Mouse (Mus musculus) lung, embryonic 14.5 days (tissue): ENCODE measurements around the gene 4930486L24Rik. TPM values are rescaled to one million over a fixed set of nuclear protein-coding genes. Genes with fewer than 3 reads are reported as not detected.
A peak's percentile ranks its signal among the peaks of the same experiment; 100 is the strongest.
"Not testable (repeated sequence)": the region's sequence is repeated elsewhere in the genome, so short reads cannot be mapped to it uniquely, and the experiment has no call there.

Source experiments
- ATAC-seq: fragments of 200-750 bp; cut with Nextera tagmentation; 2 replicates; pipeline ENCODE4 v1.8.0; 2017; ENCODE audit warnings: mild to moderate bottlenecking, moderate TSS enrichment, moderate library complexity; ENCODE audit not compliant: insufficient read depth
- DNase-seq: peaks from one replicate; pipeline ENCODE4 v3.0.0-alpha.2; 2015
- H3K27ac ChIP-seq: fragments of 300-500 bp; sonication (generic); 2 replicates; pipeline ENCODE4 v1.5.1; 2014; ENCODE audit warnings: low read depth, mild to moderate bottlenecking, moderate library complexity
- H3K27me3 ChIP-seq: fragments of 300-500 bp; sonication (generic); 2 replicates; pipeline ENCODE4 v1.6.1; 2014; ENCODE audit warnings: low read length, control low read depth; ENCODE audit not compliant: insufficient read depth
- H3K36me3 ChIP-seq: fragments of 300-500 bp; sonication (generic); 2 replicates; pipeline ENCODE4 v1.6.1; 2014; ENCODE audit warnings: control low read depth; ENCODE audit not compliant: insufficient read depth
- H3K4me1 ChIP-seq: fragments of 300-500 bp; sonication (generic); 2 replicates; pipeline ENCODE4 v1.6.1; 2014; ENCODE audit warnings: antibody characterized with exemption, control low read depth; ENCODE audit not compliant: insufficient read depth
- H3K4me2 ChIP-seq: fragments of 300-500 bp; sonication (generic); 2 replicates; pipeline ENCODE4 v1.6.1; 2014; ENCODE audit warnings: mild to moderate bottlenecking
- H3K4me3 ChIP-seq: fragments of 300-500 bp; sonication (generic); 2 replicates; pipeline ENCODE4 v1.5.1; 2014; ENCODE audit warnings: low read depth, low read length
- H3K9ac ChIP-seq: fragments of 300-500 bp; sonication (generic); 2 replicates; pipeline ENCODE4 v1.6.1; 2014
- H3K9me3 ChIP-seq: fragments of 300-500 bp; sonication (generic); 2 replicates; pipeline ENCODE4 v1.6.1; 2016; ENCODE audit warnings: low read depth, low read length, control low read depth
- CTCF ChIP-seq: IDR thresholded peaks from 2 replicates; pipeline ENCODE4 v1.5.1; 2016; ENCODE audit warnings: antibody characterized with exemption, low read depth
- WGBS: fragments of 180-500 bp; shearing (Covaris S2); extraction: QIAGEN DNeasy Blood & Tissue Kit; methylation state at CpG from one replicate; pipeline ENCODE4 v1.1.7; 2014; 5-methylcytosine and 5-hydroxymethylcytosine counted together
- polyA plus RNA-seq: library from polyadenylated mRNA; unstranded; fragments of >200 nt; fragmentation: Nextera tagmentation; extraction: Ambion mirVana; gene quantifications from 2 replicates; pipeline ENCODE4 v1.2.1, GENCODE M21; 2014

4930486L24Rik gene
- polyA plus RNA-seq, result not detected in 2 replicates

DNA sequence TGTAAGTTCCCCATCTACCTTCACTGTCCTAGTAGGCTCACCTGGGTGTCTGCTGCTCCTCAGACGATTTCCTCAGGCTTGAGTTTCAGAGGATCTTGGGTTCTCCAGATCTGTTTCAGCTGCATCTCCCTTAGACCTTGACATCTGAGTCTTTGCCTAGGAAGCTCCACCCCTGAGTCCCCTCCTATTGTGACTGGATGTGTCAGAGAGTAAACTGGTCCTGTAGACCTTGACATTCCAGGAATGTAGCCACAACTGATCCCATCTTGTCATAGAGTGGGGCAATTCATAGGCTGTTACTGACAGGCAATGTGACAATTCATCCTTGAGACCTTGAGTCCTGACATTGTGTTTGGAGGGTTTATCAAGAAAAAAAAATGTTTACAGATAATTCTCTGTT lies at the start of gene 4930486L24Rik:
Gene 4930486L24Rik (minus strand): TSS at position 195 of the 400 bp plus-strand sequence.
- 62% methylated on average over 1 of the region's 1 CpGs for WGBS
- no peak for ATAC-seq
- TF ChIP-seq CTCF, result no peak

DNA sequence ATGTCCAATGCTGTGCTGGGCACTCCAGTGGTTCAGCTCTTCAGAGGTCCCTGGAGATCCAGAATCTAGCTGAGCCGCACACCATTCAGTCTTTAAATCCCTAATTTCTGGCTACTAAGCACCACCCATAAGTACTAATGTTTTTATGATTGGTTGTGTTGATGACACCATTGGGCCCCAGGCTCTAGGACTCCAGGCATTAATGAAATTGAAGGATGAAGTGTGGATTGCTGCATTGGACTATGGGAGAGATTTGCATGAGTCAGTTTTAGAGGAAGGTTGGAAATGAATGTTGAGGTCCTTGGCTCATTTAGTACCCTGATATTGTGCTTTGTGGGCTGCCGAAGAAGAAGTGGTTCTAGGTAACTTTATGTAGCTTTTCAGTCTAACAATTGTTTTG lies 40.5 kb upstream of the 4930486L24Rik start, which contains the start of gene Tpbpb:
Gene Tpbpb (minus strand): TSS at position 101 of the 400 bp plus-strand sequence.
- not testable (repeated sequence) for DNase-seq, H3K9ac ChIP-seq, H3K4me2 ChIP-seq, ATAC-seq, H3K4me3 ChIP-seq, H3K36me3 ChIP-seq, H3K9me3 ChIP-seq, H3K4me1 ChIP-seq, H3K27me3 ChIP-seq, H3K27ac ChIP-seq
- WGBS, result 80% methylated on average over 2 of the region's 2 CpGs

More for the DNA sequence above, at the start of gene 4930486L24Rik:
- H3K27me3 ChIP-seq, result no peaks in the 10 kb centered on the region
- no peak within 1 kb of the TSS for H3K4me2 ChIP-seq
- H3K4me3 ChIP-seq, result no peak within 1 kb of the TSS
- no peaks in the 10 kb centered on the region for H3K4me1 ChIP-seq
- no peaks in the 10 kb centered on the region for H3K9me3 ChIP-seq
- H3K9ac ChIP-seq, result no peak within 1 kb of the TSS
- H3K27ac ChIP-seq, result no peak within 1 kb of the TSS
- H3K36me3 ChIP-seq, result no peaks in the 10 kb centered on the region
- DNase-seq, result no peak

DNA sequence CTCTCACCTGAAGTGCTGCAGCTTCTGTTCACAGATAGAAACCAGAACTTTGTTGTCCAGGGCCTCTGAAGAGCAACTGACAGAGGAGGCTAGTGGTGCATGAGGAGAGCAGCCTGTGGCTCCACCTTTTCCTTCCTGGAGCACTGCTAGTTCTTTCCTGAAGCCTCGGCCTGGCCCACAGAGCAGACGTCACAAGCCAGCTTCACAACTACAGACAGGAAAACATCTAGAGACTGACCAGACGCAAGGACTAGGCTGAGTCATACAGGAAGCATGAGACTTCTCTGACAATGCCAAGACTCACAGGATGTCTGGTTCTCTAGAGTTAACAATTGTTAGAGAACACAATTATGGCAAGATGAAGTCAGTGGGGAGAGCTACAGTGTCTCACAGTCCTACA lies 33.1 kb upstream of the 4930486L24Rik start, which contains the start of gene Ctla2b:
Gene Ctla2b (minus strand): TSS at position 120 of the 400 bp plus-strand sequence.
- Histone ChIP-seq H3K36me3 (no peaks in the 10 kb centered on the region), H3K9me3 (no peaks in the 10 kb centered on the region), H3K4me3 (no peak within 1 kb of the TSS), H3K9ac (no peak within 1 kb of the TSS), H3K4me1 (no peaks in the 10 kb centered on the region), H3K27me3 (no peaks in the 10 kb centered on the region), H3K27ac (no peak within 1 kb of the TSS), H3K4me2 (no peak within 1 kb of the TSS)
- WGBS, result 48% methylated on average over 3 of the region's 3 CpGs
- ATAC-seq, result peak; percentile 79; the same call in 1 of the 2 replicates
- DNase-seq, result peak; percentile 57
- TF ChIP-seq CTCF, result no peak

DNA sequence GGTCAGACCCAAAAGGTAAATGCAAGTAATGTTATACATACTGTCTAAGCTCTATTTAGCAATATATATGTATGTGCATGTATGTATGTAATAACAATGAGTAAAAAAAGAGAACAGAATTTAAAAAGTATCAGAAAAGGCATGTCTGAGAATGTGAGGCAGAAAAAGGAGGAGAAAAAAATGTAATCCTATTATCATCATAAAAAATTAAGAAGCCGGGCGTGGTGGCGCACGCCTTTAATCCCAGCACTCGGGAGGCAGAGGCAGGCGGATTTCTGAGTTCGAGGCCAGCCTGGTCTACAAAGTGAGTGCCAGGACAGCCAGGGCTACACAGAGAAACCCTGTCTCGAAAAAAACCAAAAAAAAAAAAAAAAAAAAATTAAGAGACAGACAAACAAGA lies 32.5 kb upstream of the 4930486L24Rik start, which contains the start of gene Gm49392:
Gene Gm49392 (minus strand): TSS at position 101 of the 400 bp plus-strand sequence.
- not testable (repeated sequence) for H3K4me1 ChIP-seq, H3K27me3 ChIP-seq, H3K4me2 ChIP-seq, H3K9me3 ChIP-seq, H3K27ac ChIP-seq, H3K36me3 ChIP-seq, ATAC-seq, H3K4me3 ChIP-seq, H3K9ac ChIP-seq, DNase-seq
- 75% methylated on average over 8 of the region's 8 CpGs for WGBS

DNA sequence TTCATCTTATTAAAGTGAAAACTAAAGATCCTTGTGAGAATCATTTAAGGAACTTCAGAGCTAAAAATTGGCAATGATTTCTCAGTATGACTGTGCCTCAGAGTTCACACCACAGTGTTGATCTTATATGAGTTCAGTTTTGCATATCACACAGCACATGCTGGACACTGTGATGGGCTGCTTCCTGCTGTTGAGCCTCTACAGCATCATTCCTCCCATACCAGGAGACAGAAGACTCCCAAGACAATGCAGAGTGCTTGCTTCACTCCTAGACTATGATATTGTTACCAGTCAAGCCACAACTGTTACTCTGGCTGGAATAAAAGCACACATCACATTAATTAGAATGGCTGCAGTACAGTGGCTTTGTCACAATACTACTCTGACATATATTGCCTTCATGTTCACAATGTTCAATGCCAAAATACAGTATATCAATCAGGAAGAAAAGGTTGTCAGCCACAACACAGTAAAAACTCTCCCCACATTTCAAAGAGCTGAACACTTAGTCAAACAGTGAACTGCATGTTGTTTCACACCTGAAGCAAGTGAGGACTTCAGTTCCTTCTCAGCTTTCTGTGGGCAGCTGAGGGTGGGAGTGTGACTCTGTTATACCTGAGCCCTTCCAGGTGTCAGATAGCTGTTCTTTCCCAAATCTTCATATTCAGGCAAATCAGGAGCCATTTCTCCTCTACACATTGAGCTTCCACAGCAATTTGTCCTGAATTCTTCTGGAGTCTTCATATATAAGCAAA lies 31.3 kb upstream of the 4930486L24Rik start:
- Histone ChIP-seq H3K9me3 (no peaks in the 10 kb centered on the region), H3K9ac (no peak overlapping the region), H3K4me1 (no peaks in the 10 kb centered on the region), H3K27ac (no peak overlapping the region), H3K4me3 (no peak overlapping the region), H3K36me3 (no peaks in the 10 kb centered on the region), H3K27me3 (no peaks in the 10 kb centered on the region), H3K4me2 (no peak overlapping the region)
- no peak for ATAC-seq
- DNase-seq, result no peak
- no peak for TF ChIP-seq CTCF

DNA sequence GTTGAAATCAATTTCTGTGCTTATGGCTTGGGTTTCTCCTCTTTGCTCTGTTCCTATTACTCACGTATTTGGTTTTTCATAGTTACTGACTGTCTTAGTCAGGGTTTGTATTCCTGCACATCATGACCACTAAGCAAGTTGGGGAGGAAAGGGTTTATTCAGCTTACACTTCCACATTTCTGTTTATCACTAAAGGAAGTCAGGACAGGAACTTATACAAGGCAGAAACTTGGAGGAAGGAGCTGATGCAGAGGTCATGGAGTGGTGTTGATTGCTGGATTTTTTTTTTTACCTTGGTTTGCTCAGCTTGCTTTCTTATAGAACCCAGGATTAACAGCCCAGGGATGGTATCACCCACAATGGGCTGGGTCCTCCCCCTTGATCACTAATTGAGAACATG lies 28.0 kb upstream of the 4930486L24Rik start:
- ATAC-seq, result no peak
- 72% methylated on average over 1 of the region's 1 CpGs for WGBS
- TF ChIP-seq CTCF, result no peak

DNA sequence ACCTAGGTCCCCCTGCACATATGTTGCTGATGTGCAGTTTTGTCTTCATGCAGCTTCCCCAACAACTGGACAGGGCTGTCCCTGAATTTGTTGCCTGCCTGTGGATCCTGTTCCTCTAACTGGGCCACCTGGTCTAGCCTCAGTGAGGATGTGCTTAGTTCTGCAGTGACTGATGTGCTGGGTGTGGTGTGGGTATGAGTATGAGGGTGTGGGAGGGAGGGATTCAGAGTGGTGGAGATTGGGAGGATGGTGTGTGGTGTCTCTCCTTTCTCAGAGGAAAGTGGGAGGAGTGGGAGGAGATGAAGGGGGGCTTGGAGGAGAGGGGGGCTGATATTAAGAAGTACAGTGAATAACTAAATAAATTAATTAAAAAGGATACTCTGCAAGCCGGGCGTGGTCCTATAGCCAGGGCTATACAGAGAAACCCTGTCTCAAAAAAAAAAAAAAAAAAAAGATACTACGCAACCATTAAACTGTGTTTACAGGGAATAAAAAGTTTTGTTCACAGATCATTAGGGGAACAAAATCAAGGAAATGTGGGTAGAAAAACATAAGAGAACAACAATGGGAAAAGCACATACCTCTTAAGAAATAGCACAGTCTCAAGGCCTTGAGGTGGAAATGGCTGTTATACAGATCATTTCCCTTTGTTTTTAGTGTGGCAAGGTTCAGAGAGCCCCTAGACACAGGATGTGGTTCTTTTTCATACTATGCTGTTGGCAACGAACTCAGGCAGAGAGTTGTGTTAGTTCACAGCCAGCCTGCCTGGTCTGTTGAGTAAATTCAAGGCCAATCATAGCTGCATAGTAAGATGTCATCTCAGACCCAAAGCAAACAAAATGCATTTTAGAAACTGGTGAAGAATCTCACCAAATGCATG lies 15.8 kb downstream of the 4930486L24Rik start:
- Histone ChIP-seq H3K36me3 (no peaks in the 10 kb centered on the region), H3K27ac (0 out of 2 replicates have a peak overlapping the region, but pooled peaks have one; percentile 30), H3K4me1 (no peaks in the 10 kb centered on the region), H3K9ac (no peak overlapping the region), H3K4me3 (no peak overlapping the region), H3K9me3 (no peaks in the 10 kb centered on the region), H3K27me3 (no peaks in the 10 kb centered on the region), H3K4me2 (no peak overlapping the region)
- ATAC-seq (no peak; the same call in 1 of the 2 replicates), DNase-seq (peak; percentile 43)
- no peak for TF ChIP-seq CTCF
- WGBS, result 73% methylated on average over 4 of the region's 4 CpGs

More for the DNA sequence above, 28.0 kb upstream of the 4930486L24Rik start:
- H3K9ac ChIP-seq, result no peak overlapping the region
- H3K4me1 ChIP-seq, result no peaks in the 10 kb centered on the region
- H3K27me3 ChIP-seq, result no peaks in the 10 kb centered on the region
- no peak overlapping the region for H3K27ac ChIP-seq
- no peaks in the 10 kb centered on the region for H3K9me3 ChIP-seq
- H3K4me2 ChIP-seq, result no peak overlapping the region
- no peaks in the 10 kb centered on the region for H3K36me3 ChIP-seq
- H3K4me3 ChIP-seq, result no peak overlapping the region
- DNase-seq, result no peak
